Mouse (Mus musculus): ENCODE measurements around the gene Bloc1s2. TPM values are rescaled to one million over a fixed set of nuclear protein-coding genes. Genes with fewer than 3 reads are reported as not detected.
"Not testable (repeated sequence)": the region's sequence is repeated elsewhere in the genome, so short reads cannot be mapped to it uniquely, and the experiment has no call there.

The Bloc1s2 gene
- total RNA-seq, 2 experiments from 2014 or later = 15.9 to 18.7 TPM

GRCm38 (mm10) chr19:44128560-44128959, 17.7 kb downstream of the Bloc1s2 start:
- DNase-seq = no peak
- intact Hi-C loops (cut with DNase I) = no loop called here

GRCm38 (mm10) chr19:44127729-44128497, 18.3 kb downstream of the Bloc1s2 start:
- intact Hi-C loops (cut with DNase I) = no loop called here
- DNase-seq = no peak

GRCm38 (mm10) chr19:44121137-44121536, 25.1 kb downstream of the Bloc1s2 start:
- intact Hi-C loops (cut with DNase I) = no loop called here
- no peak for DNase-seq

- DNase-seq; intact Hi-C loops (cut with DNase I): not testable (repeated sequence)
Measured at GRCm38 (mm10) chr19:44120686-44121085, 25.6 kb downstream of the Bloc1s2 start.

GRCm38 (mm10) chr19:44117793-44118192, 28.5 kb downstream of the Bloc1s2 start:
- intact Hi-C loops (cut with DNase I) = no loop called here
- no peak for DNase-seq

GRCm38 (mm10) chr19:44111706-44112105, 34.5 kb downstream of the Bloc1s2 start:
- intact Hi-C loops (cut with DNase I) = no loop called here
- DNase-seq = peak in 1 of 2 experiments; percentile 2

- intact Hi-C loops (cut with DNase I) = no loop called here
- DNase-seq = no peak
Measured at GRCm38 (mm10) chr19:44110356-44110755, 35.9 kb downstream of the Bloc1s2 start.

- intact Hi-C loops (cut with DNase I) = no loop called here
- peak; percentile 6 to 14 for DNase-seq
Measured at GRCm38 (mm10) chr19:44108996-44109395, 37.2 kb downstream of the Bloc1s2 start.

GRCm38 (mm10) chr19:44107661-44108521, 38.4 kb downstream of the Bloc1s2 start:
- peak in 1 of 2 experiments; percentile 25 for DNase-seq
- intact Hi-C loops (cut with DNase I) = loop anchor here (2.0 kb wide), 1 partner anchor 27 kb away; the partner anchor contains the start of gene Cwf19l1

- peak; percentile 98 to 99 for DNase-seq
- intact Hi-C loops (cut with DNase I) = loop anchor here (2.0 kb wide), 1 partner anchor 28 kb away; the partner anchor contains the start of gene Cwf19l1
Measured at GRCm38 (mm10) chr19:44106831-44107660, 39.2 kb downstream of the Bloc1s2 start, which contains the start of gene Chuk. Chuk (minus strand) TSS chr19:44107480.

- intact Hi-C loops (cut with DNase I) = no loop called here
- no peak for DNase-seq
Measured at GRCm38 (mm10) chr19:44104393-44104792, 41.9 kb downstream of the Bloc1s2 start.

- intact Hi-C loops (cut with DNase I) = no loop called here
- no peak for DNase-seq
Measured at GRCm38 (mm10) chr19:44103001-44103400, 43.2 kb downstream of the Bloc1s2 start.

GRCm38 (mm10) chr19:44100840-44101239, 45.4 kb downstream of the Bloc1s2 start:
- intact Hi-C loops (cut with DNase I) = no loop called here
- DNase-seq = no peak

Other genes starting within 250 kb of the Bloc1s2 start
- gene Dnmbp, start 206.3 kb downstream of the Bloc1s2 start, total RNA-seq (2021) = 10 to 100 TPM; 11.2 to 13.2 TPM
- gene Cpn1, start 159.9 kb downstream of the Bloc1s2 start, total RNA-seq (2021) = not detected
- under 1 TPM in 1 of 2 experiments, not detected in 1; 0.27 TPM for gene Cyp2c23, start 117.2 kb downstream of the Bloc1s2 start, total RNA-seq (2021)
- gene Erlin1, start 76.7 kb downstream of the Bloc1s2 start, total RNA-seq (2021) = 1 to 10 TPM; 5.7 to 9.1 TPM
- 10 to 100 TPM; 29.8 to 30.5 TPM for gene Chuk, start 39.0 kb downstream of the Bloc1s2 start, total RNA-seq (2021)
- 10 to 100 TPM; 11.4 to 12.9 TPM for gene Cwf19l1, start 10.6 kb downstream of the Bloc1s2 start, total RNA-seq (2021)
- gene Pkd2l1, start 46.0 kb upstream of the Bloc1s2 start, total RNA-seq (2021) = not detected
- under 1 TPM; 0.14 to 0.25 TPM for gene Scd3, start 56.8 kb upstream of the Bloc1s2 start, total RNA-seq (2021)
- 10 to 100 TPM; 30.3 to 34.6 TPM for gene Scd2, start 147.2 kb upstream of the Bloc1s2 start, total RNA-seq (2021)
- 10 to 100 TPM; 44.0 to 67.2 TPM for gene Scd4, start 186.6 kb upstream of the Bloc1s2 start, total RNA-seq (2021)